ENCODE assay signal across 7 mouse cellular contexts in the genomic region with DNA sequence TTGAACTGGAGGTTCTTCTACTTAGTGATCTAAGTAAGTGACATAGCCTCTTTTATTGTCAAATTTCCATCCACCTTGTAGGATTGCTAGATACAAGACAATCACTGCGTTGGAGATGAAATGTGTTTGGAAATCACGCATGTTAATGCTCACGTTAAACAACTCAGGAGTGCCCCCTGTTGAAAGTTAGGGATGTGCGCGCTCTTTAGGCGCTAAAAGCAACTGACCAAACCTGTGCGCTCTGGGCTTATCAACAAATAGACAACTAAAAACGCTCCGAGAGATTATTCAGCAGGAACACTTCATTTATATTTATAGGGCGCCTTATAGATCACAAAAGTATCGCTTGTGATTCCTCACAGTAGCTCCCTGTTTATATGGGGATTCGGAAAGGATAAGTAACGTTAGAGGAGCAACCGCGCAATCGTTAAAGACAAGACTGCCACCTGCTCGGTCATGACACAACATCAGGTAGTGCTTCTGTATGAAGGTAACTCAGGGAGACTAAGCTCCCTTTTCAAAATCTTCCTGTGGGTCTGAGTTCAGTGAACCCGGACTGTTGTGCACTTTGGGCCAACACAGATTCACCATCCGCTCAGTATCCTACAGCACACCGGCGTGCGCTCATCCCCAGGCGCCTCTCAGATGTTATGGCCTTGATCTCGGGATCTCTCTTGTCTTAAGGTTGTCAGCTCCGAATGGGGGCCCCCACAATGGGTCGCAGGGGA. TPM values are rescaled to one million over a fixed set of nuclear protein-coding genes. Genes with fewer than 3 reads are reported as not detected.
DNase-seq lines count a peak whose midpoint lies in the region; ATAC-seq and TF ChIP-seq lines count a peak whose summit lies in the region.

No protein-coding gene starts in this region.

- peaks cover 19 to 28% of the 10 kb centered on the region in 2 experiments for H3K36me3 ChIP-seq in CH12.LX (replicated peaks in 1 of 2; ENCODE audit: control insufficient read depth in 1 of 2, insufficient read depth in 1 of 2, low read length in 1 of 2)
- peaks cover 21% of the 10 kb centered on the region for H3K36me3 ChIP-seq in heart, postnatal 0 days (replicated peaks; ENCODE audit: control insufficient read depth, insufficient read depth, low read length)
- H3K36me3 ChIP-seq in lung, postnatal 0 days (ENCODE audit: insufficient read depth, low read length): peaks cover 19% of the 10 kb centered on the region

- H3K4me2 ChIP-seq in CH12.LX (ENCODE audit: insufficient read depth, low read depth, poor library complexity, severe bottlenecking): peak overlapping the region; percentile 59
- H3K4me2 ChIP-seq in heart, postnatal 0 days (ENCODE audit: low read depth, low read length): peak overlapping the region; percentile 90
- peak overlapping the region; percentile 98 for H3K4me2 ChIP-seq in lung, postnatal 0 days (replicated peaks; ENCODE audit: low read depth, low read length)

- H3K27ac ChIP-seq in CH12.LX (ENCODE audit: insufficient read depth, low read depth): peak overlapping the region; percentile 10; the same call in 1 of the 2 replicates
- peak overlapping the region; percentile 85 for H3K27ac ChIP-seq in heart, postnatal 0 days (ENCODE audit: low read depth)
- H3K27ac ChIP-seq in lung, postnatal 0 days (ENCODE audit: low read length): peak overlapping the region; percentile 62; the same call in 1 of the 2 replicates
- no peak overlapping the region; the same call in 1 of the 2 replicates for H3K27ac ChIP-seq in olfactory bulb, adult 2 months (ENCODE audit: insufficient read depth, low read depth, low read length)

- in situ Hi-C loops in CH12.LX (cut with MboI; ENCODE audit: low pct_ligation_motif_present, low pct_unique_long_range_greater_than_20kb, low sequenced_read_pairs): no loop called here

- peak overlapping the region; percentile 47 to 74 (median 58) for H3K4me3 ChIP-seq in CH12.LX (replicated peaks in 1 of 3; ENCODE audit: low read depth in 2 of 3, low read length in 2 of 3, poor library complexity in 1 of 3)
- peak overlapping the region; percentile 95 for H3K4me3 ChIP-seq in heart, postnatal 0 days (ENCODE audit: low read depth, low read length)
- peak overlapping the region; percentile 71 for H3K4me3 ChIP-seq in lung, postnatal 0 days (ENCODE audit: low read depth, low read length)
- peak overlapping the region; percentile 72 for H3K4me3 ChIP-seq in olfactory bulb, adult 2 months (ENCODE audit: insufficient read depth, low read depth, low read length)

- peaks cover 5 to 26% of the 10 kb centered on the region in 2 experiments; a peak in 3 of 4 replicates for H3K4me1 ChIP-seq in CH12.LX (ENCODE audit: control insufficient read depth in 1 of 2, insufficient read depth in 2 of 2)
- peaks cover 17% of the 10 kb centered on the region for H3K4me1 ChIP-seq in heart, postnatal 0 days (ENCODE audit: control insufficient read depth, insufficient read depth)
- peaks cover 9% of the 10 kb centered on the region for H3K4me1 ChIP-seq in lung, postnatal 0 days (ENCODE audit: insufficient read depth, low read depth, low read length)
- H3K4me1 ChIP-seq in olfactory bulb, adult 2 months (ENCODE audit: control insufficient read depth, insufficient read depth, low read length): peaks cover 9% of the 10 kb centered on the region; the same call in 1 of the 2 replicates

- DNase-seq in CH12.LX (ENCODE audit: extremely low read depth): peak; percentile 90
- DNase-seq in T-cell, adult 2 months (ENCODE audit: low spot score): peak; percentile 63
- DNase-seq in embryo, embryonic 9.5 days (ENCODE audit: extremely low spot score): peak; percentile 65
- DNase-seq in heart, postnatal 0 days (ENCODE audit: low spot score): peak; percentile 87
- peak; percentile 69 to 70 for DNase-seq in kidney, postnatal 25 days
- DNase-seq in lung, postnatal 0 days (ENCODE audit: low spot score): peak; percentile 91

- peak; percentile 59 for ATAC-seq in heart, postnatal 0 days (ENCODE audit: insufficient read depth, low read depth)
- ATAC-seq in lung, postnatal 0 days: peak; percentile 57

- dilution Hi-C loops in CH12.LX (cut with MboI; ENCODE audit: extremely low pct_ligation_motif_present, extremely low pct_unique_long_range_greater_than_20kb, low sequenced_read_pairs): no loop called here

- TF ChIP-seq RAD21 in CH12.LX (IDR thresholded peaks at IDR 0.05; ENCODE audit: low read depth, low read length): peak; percentile 85

- H3K27me3 ChIP-seq in CH12.LX (replicated peaks): peaks cover 26% of the 10 kb centered on the region
- H3K27me3 ChIP-seq in heart, postnatal 0 days (ENCODE audit: control insufficient read depth, insufficient read depth, low read length): no peaks in the 10 kb centered on the region
- H3K27me3 ChIP-seq in lung, postnatal 0 days (replicated peaks; ENCODE audit: insufficient read depth, low read length): no peaks in the 10 kb centered on the region

- H3K9ac ChIP-seq in CH12.LX (ENCODE audit: insufficient read depth, low read depth): peak overlapping the region; percentile 50
- peak overlapping the region; percentile 96 for H3K9ac ChIP-seq in heart, postnatal 0 days (replicated peaks; ENCODE audit: low read depth, low read length)
- H3K9ac ChIP-seq in lung, postnatal 0 days (replicated peaks; ENCODE audit: low read depth): peak overlapping the region; percentile 70

- TF ChIP-seq POLR2A in CH12.LX (IDR thresholded peaks at IDR 0.05; ENCODE audit: low read depth, low read length): no peak
- TF ChIP-seq POLR2A in olfactory bulb, adult 2 months (IDR thresholded peaks at IDR 0.05; ENCODE audit: insufficient read depth, low read depth, low read length): no peak

- 2% methylated on average over 26 of the region's 26 CpGs for WGBS in heart, postnatal 0 days
- 1% methylated on average over 26 of the region's 26 CpGs for WGBS in lung, postnatal 0 days
- WGBS in olfactory bulb, adult 2 months: under 1% methylated on average over 26 of the region's 26 CpGs

- H3K9me3 ChIP-seq in CH12.LX (replicated peaks; ENCODE audit: low read length): no peaks in the 10 kb centered on the region
- no peaks in the 10 kb centered on the region for H3K9me3 ChIP-seq in heart, postnatal 0 days (replicated peaks; ENCODE audit: control insufficient read depth, low read length)
- H3K9me3 ChIP-seq in lung, postnatal 0 days (ENCODE audit: low read length): no peaks in the 10 kb centered on the region

- H3K79me2 ChIP-seq in CH12.LX (replicated peaks; ENCODE audit: control insufficient read depth, extremely low read depth, insufficient read depth, poor library complexity, severe bottlenecking): peaks cover 14% of the 10 kb centered on the region

- no peak for TF ChIP-seq EP300 in CH12.LX (IDR thresholded peaks at IDR 0.05; ENCODE audit: low read length)
- no peak for TF ChIP-seq EP300 in heart, postnatal 0 days (IDR thresholded peaks at IDR 0.05; ENCODE audit: low read depth)
- no peak for TF ChIP-seq EP300 in lung, postnatal 0 days (IDR thresholded peaks at IDR 0.05)

- TF ChIP-seq CTCF in CH12.LX (conservative IDR thresholded peaks at IDR 0.05 in 1 of 2, IDR thresholded peaks at IDR 0.05 in 1 of 2; ENCODE audit: low read depth in 2 of 2, low read length in 2 of 2): peak; percentile 65 to 95
- peak; percentile 77 for TF ChIP-seq CTCF in heart, postnatal 0 days (IDR thresholded peaks at IDR 0.05; ENCODE audit: low read depth)
- peak; percentile 84 for TF ChIP-seq CTCF in lung, postnatal 0 days (IDR thresholded peaks at IDR 0.05)
- TF ChIP-seq CTCF in olfactory bulb, adult 2 months (IDR thresholded peaks at IDR 0.05; ENCODE audit: insufficient read depth, low read depth, low read length): no peak

TF ChIP-seq in CH12.LX, 34 proteins besides CTCF, POLR2A, EP300 and RAD21 (continues in another document):
- TF ChIP-seq MYC (IDR thresholded peaks at IDR 0.05; ENCODE audit: low read depth, low read length): peak; percentile 76
- TF ChIP-seq MAX (IDR thresholded peaks at IDR 0.05; ENCODE audit: low read length): peak; percentile 72

RNA-seq across cellular contexts. Expression of a gene that starts 0.7 kb away (rescaled TPM):
- 56.9 and 58.8 TPM in 2 replicates for total RNA-seq in CH12.LX (2012; rRNA removed)
- total RNA-seq in CH12.LX (2014; rRNA removed): 61.2 and 61.3 TPM in 2 replicates
- 49.1 and 55.9 TPM in 2 replicates for polyA plus RNA-seq in CH12.LX (2012; ENCODE audit: insufficient read length, low read depth)
- total RNA-seq in heart, postnatal 0 days (2014; rRNA removed; ENCODE audit: low replicate concordance): 43.7 and 61.6 TPM in 2 replicates
- polyA plus RNA-seq in heart, postnatal 0 days (2015; fragmentation: Nextera tagmentation; extraction: Ambion mirVana): 48.6 and 53.4 TPM in 2 replicates
- polyA plus RNA-seq in lung, postnatal 0 days (2015; fragmentation: Nextera tagmentation; extraction: Ambion mirVana): 73.1 and 74.2 TPM in 2 replicates
- polyA plus RNA-seq in olfactory bulb, adult 2 months (2012; ENCODE audit: insufficient read depth, insufficient read length, low replicate concordance, missing spikeins): not detected in 2 replicates

RNA-seq across cellular contexts. Expression of a gene that starts 9.7 kb away (rescaled TPM):
- total RNA-seq in CH12.LX (2012; rRNA removed) (0.13 TPM in 1 of 2 replicates, not detected in the other), CH12.LX (2014; rRNA removed) (0.17 and 0.20 TPM in 2 replicates)
- not detected in 2 replicates for polyA plus RNA-seq in CH12.LX (2012; ENCODE audit: insufficient read length, low read depth)
- total RNA-seq in heart, postnatal 0 days (2014; rRNA removed; ENCODE audit: low replicate concordance): 6.5 and 8.4 TPM in 2 replicates
- polyA plus RNA-seq in heart, postnatal 0 days (2015; fragmentation: Nextera tagmentation; extraction: Ambion mirVana): 6.4 and 8.1 TPM in 2 replicates
- 74.9 and 82.4 TPM in 2 replicates for polyA plus RNA-seq in lung, postnatal 0 days (2015; fragmentation: Nextera tagmentation; extraction: Ambion mirVana)
- not detected in 2 replicates for polyA plus RNA-seq in olfactory bulb, adult 2 months (2012; ENCODE audit: insufficient read depth, insufficient read length, low replicate concordance, missing spikeins)

RNA-seq across cellular contexts. Expression of a gene that starts 29.3 kb away (rescaled TPM):
- 0.42 and 0.89 TPM in 2 replicates for total RNA-seq in CH12.LX (2012; rRNA removed)
- 0.57 and 0.60 TPM in 2 replicates for total RNA-seq in CH12.LX (2014; rRNA removed)
- polyA plus RNA-seq in CH12.LX (2012; ENCODE audit: insufficient read length, low read depth): 1.1 and 1.6 TPM in 2 replicates
- 40.2 and 56.0 TPM in 2 replicates for total RNA-seq in heart, postnatal 0 days (2014; rRNA removed; ENCODE audit: low replicate concordance)
- polyA plus RNA-seq in heart, postnatal 0 days (2015; fragmentation: Nextera tagmentation; extraction: Ambion mirVana): 7.4 and 8.6 TPM in 2 replicates
- polyA plus RNA-seq in lung, postnatal 0 days (2015; fragmentation: Nextera tagmentation; extraction: Ambion mirVana): 7.8 and 11.8 TPM in 2 replicates
- not detected in 2 replicates for polyA plus RNA-seq in olfactory bulb, adult 2 months (2012; ENCODE audit: insufficient read depth, insufficient read length, low replicate concordance, missing spikeins)

RNA-seq across cellular contexts. Expression of a gene that starts 59.4 kb away (rescaled TPM):
- total RNA-seq in CH12.LX (2012; rRNA removed) (2.9 and 6.7 TPM in 2 replicates), CH12.LX (2014; rRNA removed) (1.4 and 2.3 TPM in 2 replicates)
- 2.4 TPM in 2 replicates for polyA plus RNA-seq in CH12.LX (2012; ENCODE audit: insufficient read length, low read depth)
- 8.0 and 21.3 TPM in 2 replicates for total RNA-seq in heart, postnatal 0 days (2014; rRNA removed; ENCODE audit: low replicate concordance)
- 2.0 and 2.3 TPM in 2 replicates for polyA plus RNA-seq in heart, postnatal 0 days (2015; fragmentation: Nextera tagmentation; extraction: Ambion mirVana)
- polyA plus RNA-seq in lung, postnatal 0 days (2015; fragmentation: Nextera tagmentation; extraction: Ambion mirVana): 8.2 and 8.6 TPM in 2 replicates
- polyA plus RNA-seq in olfactory bulb, adult 2 months (2012; ENCODE audit: insufficient read depth, insufficient read length, low replicate concordance, missing spikeins): not detected in 2 replicates

Comparison
In these comparisons a context has a peak if more than half of its experiments do, and no peak if none do; other contexts are left out.
1. RNA of a gene that starts 0.7 kb away (polyA plus RNA-seq): 73.1 to 74.2 TPM in lung, postnatal 0 days, 49.1 to 55.9 TPM in CH12.LX and 48.6 to 53.4 TPM in heart, postnatal 0 days; not detected in olfactory bulb, adult 2 months; every median in the first group is over 10 times any median in the second.
2. Peak in every context shown above with its lines, with median percentiles within 50 percentile points of each other: DNase-seq, H3K4me2 ChIP-seq, H3K4me3 ChIP-seq and H3K9ac ChIP-seq.